Mouse (Mus musculus) erythroid progenitor cell, adult 5-6 weeks (primary cell): ENCODE results near the gene Etfrf1. TPM values are rescaled to one million over a fixed set of nuclear protein-coding genes. Genes with fewer than 3 reads are reported as not detected.

Source experiments
- ATAC-seq: replicated peaks from 2 replicates; pipeline ENCODE4 v1.8.0; 2016; ENCODE audit warnings: moderate number of reproducible peaks, mild to moderate bottlenecking, moderate TSS enrichment, inconsistent platforms; ENCODE audit not compliant: poor library complexity, low FRiP score, severe bottlenecking
- total RNA-seq, 2 experiments: library from RNA; stranded (forward) in 1 of 2; stranded (reverse) in 1 of 2; fragments of 150-400 nt in 1 of 2; fragments of 186-747, 209-891 nt in 1 of 2; gene quantifications; 2 replicates each; pipeline versions ENCODE4 v1.2.3 to v1.2.4; 2015 to 2017; ENCODE audit warnings: low replicate concordance in 2 of 2

The Etfrf1 gene
- total RNA-seq (2015; ENCODE audit: low replicate concordance) = 2.5 and 3.2 TPM in 2 replicates
- total RNA-seq (2017; ENCODE audit: low replicate concordance) = 6.5 and 21.9 TPM in 2 replicates

- ATAC-seq = peak; percentile 95
These were observed at the start of gene Etfrf1, which contains the start of gene Casc1 for GRCm38 (mm10) chr6:145210816-145211338. Gene Etfrf1, plus strand, starts transcription at chr6:145211134. Gene Casc1, minus strand, starts transcription at chr6:145211005.

DNA sequence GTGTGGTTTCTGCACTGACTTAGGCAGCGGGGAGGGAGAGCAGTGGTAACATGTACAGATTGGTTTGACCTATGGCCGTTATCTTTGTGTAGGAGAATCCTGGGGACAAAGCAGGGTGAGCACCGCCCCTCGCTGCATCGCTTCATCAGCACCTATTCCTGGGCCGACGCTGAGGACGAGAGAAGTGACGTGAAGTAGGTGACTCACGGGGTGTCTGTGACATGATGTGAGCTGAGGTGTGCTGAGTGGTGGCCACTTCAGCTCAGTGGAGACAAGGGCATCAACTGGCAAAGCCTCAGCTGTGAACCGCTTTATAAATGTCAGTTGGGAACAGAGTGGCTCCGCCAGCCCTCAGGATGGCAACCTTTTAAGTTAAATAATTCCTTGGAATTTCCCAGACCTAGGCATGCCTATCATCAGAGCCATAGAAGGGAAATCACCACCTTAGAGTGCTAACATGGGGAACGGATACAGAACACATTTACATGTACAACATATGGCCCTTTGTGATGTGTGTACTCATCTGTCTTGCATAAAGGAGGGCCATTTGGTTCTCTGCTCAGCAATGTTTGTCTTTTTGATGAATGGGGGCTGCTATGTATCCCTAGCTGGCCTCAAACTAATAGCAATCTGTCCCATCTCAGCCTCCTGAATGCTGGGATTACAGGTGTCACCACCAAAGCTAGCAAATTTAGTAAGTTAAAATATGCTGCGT is 38.9 kb upstream of the Etfrf1 start:
- no peak for ATAC-seq

GRCm38 (mm10) chr6:145173781-145174191 is 37.1 kb upstream of the Etfrf1 start:
- no peak for ATAC-seq

GRCm38 (mm10) chr6:145175571-145175981 is 35.4 kb upstream of the Etfrf1 start:
- ATAC-seq = no peak

GRCm38 (mm10) chr6:145176474-145176873 is 34.5 kb upstream of the Etfrf1 start:
- ATAC-seq = no peak

DNA sequence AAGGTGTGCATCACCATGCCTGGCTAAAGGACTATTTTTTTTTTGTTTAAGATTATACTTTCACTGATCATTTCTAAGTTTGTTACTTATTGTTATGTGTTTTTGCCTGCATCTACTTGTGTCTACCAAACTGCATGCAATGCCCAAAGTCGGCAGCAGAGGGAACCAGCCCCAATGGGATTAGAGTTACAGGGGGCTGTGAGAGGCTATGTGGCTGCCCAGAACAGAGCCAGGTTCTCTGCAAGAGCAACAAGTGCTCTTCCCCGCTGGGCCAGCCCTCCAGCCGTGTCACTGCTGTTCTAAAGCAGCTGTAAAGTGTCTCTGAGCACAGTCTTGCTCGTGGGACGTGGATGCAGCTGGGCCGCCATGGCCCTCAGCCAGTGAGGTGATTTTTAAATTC is 31.3 kb upstream of the Etfrf1 start:
- no peak for ATAC-seq

DNA sequence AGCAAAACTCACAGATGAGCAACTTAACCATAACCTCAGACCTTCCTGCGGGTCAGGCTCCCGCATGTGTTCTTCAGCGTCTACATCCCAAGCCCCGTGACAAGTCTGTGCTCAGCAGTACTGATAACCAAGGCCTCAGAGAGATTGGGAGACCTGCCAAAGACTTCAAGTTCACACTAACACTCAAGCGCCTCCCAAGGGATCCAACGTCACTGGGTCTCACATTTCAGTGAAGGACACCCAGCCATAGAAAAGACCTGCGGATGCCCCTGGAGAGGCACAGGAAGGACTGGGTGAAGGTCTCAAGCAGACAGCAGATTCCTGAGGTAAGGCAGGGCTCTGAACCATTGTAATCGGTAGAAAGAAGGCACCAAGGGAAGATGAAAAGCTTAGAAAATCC is 28.9 kb upstream of the Etfrf1 start:
- ATAC-seq = no peak

- ATAC-seq = no peak
These were observed 24.8 kb upstream of the Etfrf1 start for GRCm38 (mm10) chr6:145186096-145186495.

DNA sequence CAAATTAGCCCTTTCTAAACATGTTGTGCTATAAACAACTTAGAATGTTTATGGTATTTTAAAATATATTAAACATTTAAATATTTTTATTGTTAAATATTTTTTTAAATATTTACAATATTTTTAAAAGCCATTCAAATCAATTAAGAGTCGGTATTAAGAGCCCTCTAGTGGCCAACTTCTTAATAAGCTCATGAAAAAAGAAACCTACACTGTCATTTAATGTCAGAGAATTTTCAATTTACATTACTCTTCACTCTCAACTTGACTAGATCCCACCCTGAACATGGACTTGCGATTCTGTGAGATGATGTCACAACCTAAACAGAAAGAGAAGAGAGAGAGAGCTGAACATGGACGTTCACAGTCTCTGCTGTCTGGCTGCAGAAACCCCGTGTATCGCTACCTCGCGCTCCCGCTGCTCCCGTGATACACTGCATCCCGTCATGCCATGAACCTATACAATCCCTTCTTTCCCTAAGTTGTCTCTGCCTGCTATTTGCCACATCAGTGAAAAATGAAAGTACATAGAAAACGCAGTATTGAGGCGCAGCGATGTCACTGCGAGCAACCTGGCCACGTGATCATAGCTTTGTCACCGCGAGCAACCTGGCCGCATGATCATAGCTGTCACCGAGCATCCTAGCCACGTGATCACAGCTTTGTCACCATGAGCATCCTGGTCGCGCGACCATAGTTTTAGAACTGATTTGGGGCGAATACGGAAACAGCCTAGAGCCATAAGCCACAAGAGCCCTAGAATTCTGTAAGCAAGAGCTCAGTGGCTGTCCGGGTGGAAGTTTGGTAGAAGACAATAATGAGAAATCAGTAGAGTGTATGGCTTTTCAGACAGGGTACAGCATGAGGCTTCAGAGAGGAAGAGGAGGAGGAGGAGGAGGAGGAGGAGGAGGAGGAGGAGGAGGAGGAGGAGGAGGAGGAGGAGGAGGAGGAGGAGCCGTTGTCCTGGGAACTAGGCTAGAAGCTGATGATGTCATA is 23.5 kb upstream of the Etfrf1 start:
- 0 out of 2 replicates have a peak, but pooled peaks have one; percentile 39 for ATAC-seq

- no peak for ATAC-seq
These were observed 17.9 kb upstream of the Etfrf1 start for GRCm38 (mm10) chr6:145193038-145193437.

DNA sequence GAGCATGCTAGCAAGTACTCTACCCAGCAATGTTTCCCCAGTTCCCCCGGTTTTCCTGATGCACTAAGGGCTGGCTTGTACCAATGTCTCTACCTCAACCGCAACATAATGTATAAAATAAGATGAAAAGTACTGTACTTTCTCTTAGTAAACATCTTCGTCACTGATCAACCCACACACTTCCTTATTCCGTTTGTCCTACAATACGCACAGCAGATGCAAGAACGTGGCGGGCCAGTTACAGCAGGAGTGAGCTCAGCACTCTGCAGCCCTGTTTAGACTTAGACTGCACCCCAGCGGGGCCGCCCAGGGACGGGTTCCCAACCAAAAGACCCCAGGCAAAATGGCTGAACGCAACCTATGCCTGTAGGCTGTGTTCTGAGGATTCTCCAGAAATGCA is 17.5 kb upstream of the Etfrf1 start:
- ATAC-seq = no peak

GRCm38 (mm10) chr6:145197949-145198686 is 12.8 kb upstream of the Etfrf1 start:
- ATAC-seq = no peak

DNA sequence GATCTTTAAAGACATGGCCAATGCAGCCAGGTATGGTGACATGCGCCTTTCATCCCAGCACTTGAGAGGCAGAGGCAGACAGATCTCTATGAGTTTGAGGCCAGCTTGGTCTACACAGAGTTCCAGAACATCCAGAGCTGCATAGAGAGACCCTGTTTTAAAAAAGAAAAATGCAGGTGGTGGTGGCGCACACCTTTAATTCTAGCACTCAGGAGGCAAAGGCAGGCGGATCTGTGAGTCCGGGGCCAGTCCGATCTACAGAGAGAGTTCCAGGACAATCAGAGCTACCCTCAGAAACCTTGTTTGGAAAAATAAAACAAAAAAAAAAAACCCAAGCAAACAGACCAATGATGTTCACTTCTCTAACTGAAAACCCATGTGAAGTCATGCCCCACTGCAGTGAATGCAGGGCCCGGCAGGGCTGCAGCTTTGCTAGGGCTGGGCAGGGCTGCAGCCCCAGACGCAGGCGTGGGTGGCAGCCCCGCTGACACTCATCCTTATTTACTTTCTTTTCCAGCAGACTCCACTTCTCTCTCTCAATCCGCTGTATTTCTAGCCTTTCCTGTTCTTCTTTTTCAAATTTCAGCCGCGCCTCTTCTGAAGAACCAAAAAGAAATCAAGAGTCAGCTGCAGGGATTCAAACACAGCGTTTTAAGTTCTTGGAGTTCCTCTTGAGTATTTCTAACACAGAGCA is 8.4 kb upstream of the Etfrf1 start:
- ATAC-seq = no peak

DNA sequence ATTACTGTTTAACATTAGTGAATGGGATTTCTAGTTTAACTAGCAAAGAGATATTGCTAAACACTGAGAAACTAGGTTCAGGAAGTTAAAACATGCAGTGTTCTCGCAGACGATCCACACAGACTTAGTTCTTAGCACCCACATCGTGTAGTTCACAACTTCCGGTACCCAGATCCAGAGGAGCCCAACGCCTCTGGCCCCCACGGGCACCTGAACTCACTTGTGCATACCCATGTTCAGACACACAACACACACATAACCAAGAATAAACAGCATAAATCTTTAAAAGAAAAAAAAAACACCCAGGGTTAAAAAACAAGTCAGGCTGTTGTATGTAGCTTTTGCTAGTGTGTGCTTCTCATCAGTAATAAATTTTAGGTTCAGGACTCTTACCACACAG is 6.5 kb upstream of the Etfrf1 start:
- ATAC-seq = no peak

- ATAC-seq = no peak
These were observed 5.8 kb upstream of the Etfrf1 start for GRCm38 (mm10) chr6:145205142-145205541.

- ATAC-seq = no peak
These were observed 766 bp upstream of the Etfrf1 start for GRCm38 (mm10) chr6:145210056-145210680.

- ATAC-seq = peak; percentile 9; the same call in 1 of the 2 replicates
These were observed 707 bp downstream of the Etfrf1 start for GRCm38 (mm10) chr6:145211376-145212305.

- ATAC-seq = no peak
These were observed 3.0 kb downstream of the Etfrf1 start for GRCm38 (mm10) chr6:145213916-145214315.
